Mouse (Mus musculus): ENCODE measurements around the gene Gm10644. TPM values are rescaled to one million over a fixed set of nuclear protein-coding genes. Genes with fewer than 3 reads are reported as not detected.
A peak's percentile ranks its signal among the peaks of the same experiment; 100 is the strongest.

Gm10644 gene
- polyA plus RNA-seq, 1 experiment: not detected

- no peak overlapping the region for H3K27ac ChIP-seq (ENCODE audit: control insufficient read depth, insufficient read depth, low read depth, low read length, poor library complexity)
- 82% methylated on average over 16 of the region's 16 CpGs for WGBS
- TF ChIP-seq POLR2A (IDR thresholded peaks at IDR 0.05; ENCODE audit: borderline replicate concordance, control insufficient read depth, low read depth, low read length): no peak
- TF ChIP-seq CTCF (IDR thresholded peaks at IDR 0.05; ENCODE audit: control insufficient read depth, insufficient read depth, low read length): no peak
- peak overlapping the region; percentile 67 for H3K4me3 ChIP-seq (replicated peaks; ENCODE audit: control insufficient read depth, low read depth, low read length)
- H3K4me1 ChIP-seq (ENCODE audit: control insufficient read depth, insufficient read depth, low read length): peaks cover 2% of the 10 kb centered on the region; the same call in 1 of the 2 replicates
These were observed 44.2 kb upstream of the Gm10644 start for GRCm38 (mm10) chr8:83999057-83999705.

GRCm38 (mm10) chr8:83998231-83999056 is 43.4 kb upstream of the Gm10644 start:
- peaks cover 2% of the 10 kb centered on the region; the same call in 1 of the 2 replicates for H3K4me1 ChIP-seq (ENCODE audit: control insufficient read depth, insufficient read depth, low read length)
- 9% methylated on average over 92 of the region's 92 CpGs for WGBS
- peak overlapping the region; percentile 67 for H3K4me3 ChIP-seq (replicated peaks; ENCODE audit: control insufficient read depth, low read depth, low read length)
- H3K27ac ChIP-seq (ENCODE audit: control insufficient read depth, insufficient read depth, low read depth, low read length, poor library complexity): peak overlapping the region; percentile 72
- no peak for TF ChIP-seq POLR2A (IDR thresholded peaks at IDR 0.05; ENCODE audit: borderline replicate concordance, control insufficient read depth, low read depth, low read length)
- peak; percentile 25; the same call in 1 of the 2 replicates for TF ChIP-seq CTCF (IDR thresholded peaks at IDR 0.05; ENCODE audit: control insufficient read depth, insufficient read depth, low read length)

GRCm38 (mm10) chr8:83997511-83998141 is 42.6 kb upstream of the Gm10644 start, which contains the start of gene Samd1:
Samd1 (plus strand) TSS chr8:83997672.
- TF ChIP-seq CTCF (IDR thresholded peaks at IDR 0.05; ENCODE audit: control insufficient read depth, insufficient read depth, low read length): no peak
- TF ChIP-seq POLR2A (IDR thresholded peaks at IDR 0.05; ENCODE audit: borderline replicate concordance, control insufficient read depth, low read depth, low read length): peak; percentile 27; the same call in 1 of the 2 replicates
- Histone ChIP-seq H3K4me3 (replicated peaks; ENCODE audit: control insufficient read depth, low read depth, low read length) (peak within 1 kb of the TSS; percentile 75), H3K27ac (ENCODE audit: control insufficient read depth, insufficient read depth, low read depth, low read length, poor library complexity) (peak within 1 kb of the TSS; percentile 86), H3K4me1 (ENCODE audit: control insufficient read depth, insufficient read depth, low read length) (peaks cover 2% of the 10 kb centered on the region; the same call in 1 of the 2 replicates)
- 14% methylated on average over 109 of the region's 112 CpGs for WGBS

GRCm38 (mm10) chr8:83996567-83997505 is 41.8 kb upstream of the Gm10644 start:
- TF ChIP-seq CTCF (IDR thresholded peaks at IDR 0.05; ENCODE audit: control insufficient read depth, insufficient read depth, low read length): no peak
- TF ChIP-seq POLR2A (IDR thresholded peaks at IDR 0.05; ENCODE audit: borderline replicate concordance, control insufficient read depth, low read depth, low read length): peak; percentile 85
- peaks cover 2% of the 10 kb centered on the region; the same call in 1 of the 2 replicates for H3K4me1 ChIP-seq (ENCODE audit: control insufficient read depth, insufficient read depth, low read length)
- WGBS: under 1% methylated on average over 57 of the region's 103 CpGs
- peak overlapping the region; percentile 75 for H3K4me3 ChIP-seq (replicated peaks; ENCODE audit: control insufficient read depth, low read depth, low read length)
- H3K27ac ChIP-seq (ENCODE audit: control insufficient read depth, insufficient read depth, low read depth, low read length, poor library complexity): peak overlapping the region; percentile 86

- H3K4me1 ChIP-seq (ENCODE audit: control insufficient read depth, insufficient read depth, low read length): peaks cover 2% of the 10 kb centered on the region; the same call in 1 of the 2 replicates
- no peak overlapping the region for H3K4me3 ChIP-seq (replicated peaks; ENCODE audit: control insufficient read depth, low read depth, low read length)
- 34% methylated on average over 12 of the region's 12 CpGs for WGBS
- TF ChIP-seq POLR2A (IDR thresholded peaks at IDR 0.05; ENCODE audit: borderline replicate concordance, control insufficient read depth, low read depth, low read length): no peak
- no peak for TF ChIP-seq CTCF (IDR thresholded peaks at IDR 0.05; ENCODE audit: control insufficient read depth, insufficient read depth, low read length)
- H3K27ac ChIP-seq (ENCODE audit: control insufficient read depth, insufficient read depth, low read depth, low read length, poor library complexity): no peak overlapping the region
These were observed 41.0 kb upstream of the Gm10644 start for GRCm38 (mm10) chr8:83995973-83996372.

- 19% methylated on average over 3 of the region's 3 CpGs for WGBS
- Histone ChIP-seq H3K27ac (ENCODE audit: control insufficient read depth, insufficient read depth, low read depth, low read length, poor library complexity) (no peak overlapping the region), H3K4me3 (replicated peaks; ENCODE audit: control insufficient read depth, low read depth, low read length) (no peak overlapping the region), H3K4me1 (ENCODE audit: control insufficient read depth, insufficient read depth, low read length) (no peaks in the 10 kb centered on the region; the same call in 1 of the 2 replicates)
- no peak for TF ChIP-seq CTCF (IDR thresholded peaks at IDR 0.05; ENCODE audit: control insufficient read depth, insufficient read depth, low read length)
- TF ChIP-seq POLR2A (IDR thresholded peaks at IDR 0.05; ENCODE audit: borderline replicate concordance, control insufficient read depth, low read depth, low read length): no peak
These were observed 39.0 kb upstream of the Gm10644 start for GRCm38 (mm10) chr8:83994030-83994429.

- no peak overlapping the region for H3K27ac ChIP-seq (ENCODE audit: control insufficient read depth, insufficient read depth, low read depth, low read length, poor library complexity)
- H3K4me1 ChIP-seq (ENCODE audit: control insufficient read depth, insufficient read depth, low read length): no peaks in the 10 kb centered on the region
- WGBS: 57% methylated on average over 2 of the region's 2 CpGs
- TF ChIP-seq POLR2A (IDR thresholded peaks at IDR 0.05; ENCODE audit: borderline replicate concordance, control insufficient read depth, low read depth, low read length) (no peak), CTCF (IDR thresholded peaks at IDR 0.05; ENCODE audit: control insufficient read depth, insufficient read depth, low read length) (no peak)
- H3K4me3 ChIP-seq (replicated peaks; ENCODE audit: control insufficient read depth, low read depth, low read length): no peak overlapping the region
These were observed 37.5 kb upstream of the Gm10644 start for GRCm38 (mm10) chr8:83992488-83992887.
